Mouse (Mus musculus): ENCODE measurements around the gene Kif6.
A peak's percentile ranks its signal among the peaks of the same experiment; 100 is the strongest.

Kif6 gene

DNA sequence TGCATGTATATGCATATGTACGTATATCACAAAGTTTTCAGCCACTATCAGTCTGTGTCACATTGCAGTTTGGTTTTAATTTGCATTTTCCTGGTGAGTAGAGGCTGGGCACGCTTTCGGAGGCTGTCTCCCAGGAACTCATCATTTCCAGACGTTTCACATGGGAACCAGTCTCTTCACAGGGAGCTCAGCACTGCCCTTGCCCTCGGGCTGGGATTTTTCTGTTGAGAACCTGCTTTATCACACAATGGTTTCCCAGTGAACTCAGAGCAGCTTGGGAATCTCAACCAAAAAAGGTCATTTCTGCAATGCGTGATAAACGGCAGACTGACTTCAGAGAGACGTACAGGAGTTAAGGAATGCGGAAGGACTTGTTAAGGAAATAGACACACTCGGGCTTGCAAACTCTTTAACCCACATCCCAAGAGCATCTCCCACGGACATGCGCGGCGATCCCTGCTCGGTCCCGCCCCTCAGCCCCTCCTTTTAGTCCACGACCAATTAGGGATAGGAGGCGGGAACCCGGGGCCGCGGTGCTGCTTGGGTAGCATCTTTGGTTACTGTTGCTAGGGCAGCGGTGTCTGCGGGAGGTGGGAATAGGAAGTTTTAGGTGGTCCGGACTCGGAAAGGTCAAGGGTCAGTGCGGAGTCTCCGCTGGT lies at the start of gene Kif6:
Gene Kif6, plus strand, starts transcription at position 560 of the 659 bp plus-strand sequence.
- peak; percentile 82 to 90 for DNase-seq (ENCODE audit: inconsistent age in 2 of 2, low spot score in 1 of 2)

DNA sequence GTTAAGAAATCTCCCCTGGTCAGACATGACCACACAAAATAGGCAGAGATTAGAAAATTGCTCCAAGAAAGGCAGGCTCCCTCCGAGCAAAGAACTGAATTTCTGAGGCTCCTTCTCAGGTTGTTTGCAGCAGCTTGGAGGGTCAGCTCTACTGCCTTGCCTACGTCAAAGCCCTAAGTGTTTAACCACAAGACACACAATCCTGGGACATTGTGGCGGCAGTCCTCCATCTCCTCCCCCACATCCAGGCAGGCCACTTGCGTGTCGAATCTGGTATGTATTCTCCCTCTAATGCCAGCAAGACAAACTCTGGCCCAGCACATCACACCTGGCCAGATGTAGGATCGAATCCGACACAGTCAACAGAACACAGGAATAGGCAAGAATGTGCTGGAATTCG lies 46.2 kb upstream of the Kif6 start:
- DNase-seq (ENCODE audit: inconsistent age in 2 of 2, low spot score in 1 of 2): no peak

DNA sequence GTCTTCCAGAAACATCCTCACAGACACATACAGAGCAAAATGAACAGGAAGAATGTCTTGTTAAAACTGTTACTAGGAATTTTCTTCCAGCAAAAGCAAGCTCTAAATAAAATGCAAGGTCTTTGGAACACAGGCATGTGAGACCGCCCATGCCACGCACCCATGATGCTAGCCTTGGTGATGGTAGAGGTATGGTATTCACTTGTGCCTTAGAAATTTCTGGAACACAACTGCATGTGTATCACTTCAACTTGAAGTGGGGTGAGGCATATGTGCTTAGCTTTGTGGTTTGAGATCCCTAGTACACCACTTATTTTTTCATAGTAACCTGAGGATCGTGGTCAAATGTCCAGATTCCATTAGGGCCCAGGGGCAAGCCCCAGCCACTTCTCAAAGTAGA lies 37.6 kb upstream of the Kif6 start:
- no peak for DNase-seq (ENCODE audit: inconsistent age in 2 of 2, low spot score in 1 of 2)

DNA sequence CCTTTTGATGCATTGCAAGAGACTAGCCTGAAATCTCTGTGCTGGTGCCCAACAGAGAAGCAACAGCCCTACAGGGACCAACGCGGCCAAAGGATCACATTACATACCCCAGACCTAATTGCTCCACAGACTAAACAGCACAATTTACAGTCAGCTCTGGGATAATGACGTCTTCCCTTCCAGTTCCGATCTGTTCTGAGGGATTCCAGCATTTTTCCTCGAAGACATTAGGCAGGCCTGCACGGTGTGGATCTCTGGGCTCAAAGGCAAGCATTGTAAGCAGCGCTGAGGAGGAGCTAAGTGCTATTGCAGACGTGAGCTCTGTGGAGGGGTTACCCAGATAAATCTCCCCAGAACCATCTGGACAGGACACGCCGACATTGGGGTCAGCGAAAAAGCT lies 32.5 kb upstream of the Kif6 start:
- no peak for DNase-seq (ENCODE audit: inconsistent age in 2 of 2, low spot score in 1 of 2)

DNA sequence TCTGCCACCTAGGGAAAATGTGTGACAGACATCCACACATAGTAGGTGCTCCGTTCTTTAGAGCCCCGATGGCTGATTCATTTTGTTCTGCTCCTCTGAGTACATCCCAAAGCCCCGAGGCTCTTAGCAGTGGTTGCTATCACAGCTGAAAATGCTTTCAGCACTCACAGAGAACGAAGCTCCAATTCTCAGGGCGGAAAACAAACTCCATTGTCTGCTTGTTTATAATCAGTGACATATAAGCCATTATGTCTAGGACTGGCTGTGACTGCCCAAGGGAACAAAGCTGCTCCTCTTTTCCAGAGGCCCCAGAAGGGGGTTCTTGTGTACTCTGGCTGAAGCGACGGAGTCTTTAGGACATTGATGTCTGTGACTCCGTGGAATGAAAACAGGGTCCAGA lies 24.9 kb upstream of the Kif6 start:
- DNase-seq (ENCODE audit: inconsistent age in 2 of 2, low spot score in 1 of 2): no peak

DNA sequence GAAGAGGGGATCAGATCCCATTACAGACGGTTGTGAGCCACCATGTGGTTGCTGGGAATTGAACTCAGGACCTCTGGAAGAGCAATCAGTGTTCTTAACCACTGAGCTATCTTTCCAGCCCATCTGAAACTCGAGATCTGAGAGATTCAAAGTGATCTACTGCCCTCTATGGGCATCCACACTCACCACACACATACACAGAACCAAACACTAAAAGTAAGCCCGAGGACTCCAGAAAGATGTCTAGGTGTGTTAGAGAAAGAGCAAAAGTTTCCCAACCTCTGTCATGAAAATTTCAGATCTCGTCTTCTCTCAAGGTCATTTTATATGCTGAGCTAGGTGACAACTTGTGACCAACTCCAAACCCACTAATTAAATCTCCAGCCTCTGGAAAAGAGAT lies 9.5 kb upstream of the Kif6 start:
- DNase-seq (ENCODE audit: inconsistent age in 2 of 2, low spot score in 1 of 2): peak in 1 of 2 experiments; percentile 39

DNA sequence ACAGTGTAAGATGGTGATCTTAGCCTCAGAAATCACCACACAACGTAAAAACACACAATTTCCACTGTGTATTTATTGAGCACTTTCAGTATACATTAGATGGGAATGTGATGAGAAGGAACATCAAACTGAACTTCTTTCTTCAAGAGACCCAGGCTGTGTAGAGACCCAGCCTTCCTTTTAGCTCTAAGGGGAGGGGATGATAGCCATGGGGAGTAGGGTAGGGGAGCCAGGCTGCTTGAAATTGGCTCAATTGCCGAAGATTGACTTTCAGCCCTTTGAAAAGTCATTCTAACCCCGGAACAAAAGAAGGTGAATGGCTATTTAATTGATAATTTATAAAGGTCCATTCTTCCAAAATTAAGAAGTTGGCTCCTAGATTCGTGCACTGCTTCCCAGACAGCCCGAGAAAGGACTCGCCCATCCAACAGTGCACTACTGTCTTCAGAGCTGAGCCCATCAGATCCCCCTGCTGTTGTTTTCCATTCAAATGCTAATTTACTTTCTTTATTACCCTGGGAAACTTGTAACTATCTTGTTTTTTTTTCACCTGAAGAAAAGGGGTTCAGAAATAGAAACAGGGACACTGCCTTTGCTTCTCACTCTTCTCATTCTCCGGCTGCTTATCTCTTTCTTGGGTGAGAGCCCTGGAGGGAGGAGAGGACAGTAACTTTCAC lies 7.4 kb upstream of the Kif6 start:
- DNase-seq (ENCODE audit: inconsistent age in 2 of 2, low spot score in 1 of 2): no peak

DNA sequence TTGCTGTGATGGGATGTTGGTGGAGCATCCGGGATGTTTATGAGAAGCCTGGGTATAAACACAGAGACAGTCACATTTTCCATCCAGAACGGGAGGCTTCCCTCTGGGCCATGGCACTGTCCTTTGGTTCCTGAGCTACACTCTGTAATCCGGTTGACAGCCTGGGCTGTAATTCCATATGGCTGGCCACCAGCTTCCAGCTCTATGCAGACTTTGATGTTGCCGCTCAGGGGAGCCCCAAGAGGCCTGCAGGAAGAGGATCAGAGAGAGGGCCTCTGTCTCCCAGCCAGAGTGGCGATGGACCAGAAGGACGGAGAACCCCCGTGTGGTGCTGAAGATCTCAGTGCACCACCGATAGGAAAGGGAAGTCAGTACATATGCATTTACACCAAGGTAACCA lies 4.6 kb upstream of the Kif6 start:
- no peak for DNase-seq (ENCODE audit: inconsistent age in 2 of 2, low spot score in 1 of 2)

DNA sequence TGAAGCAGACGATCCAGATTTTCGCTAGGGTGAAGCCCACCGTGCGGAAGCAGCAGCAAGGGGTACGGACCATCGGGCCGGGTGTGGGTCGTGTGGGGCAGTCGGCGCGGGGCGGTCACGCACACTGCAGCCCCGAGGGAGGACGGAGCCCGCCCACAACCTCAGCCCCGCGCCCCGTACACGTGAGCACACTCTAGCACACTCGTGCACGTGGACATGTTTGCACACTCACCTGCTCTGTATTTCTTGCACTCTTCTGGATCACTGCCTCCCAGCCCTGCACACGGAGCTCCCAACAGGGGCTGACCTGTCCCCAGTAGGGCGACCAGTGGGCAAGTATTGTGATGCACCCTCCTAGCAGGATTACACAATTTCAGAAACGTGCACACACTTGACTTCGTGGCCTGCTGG lies 310 bp downstream of the Kif6 start:
- DNase-seq (ENCODE audit: inconsistent age in 2 of 2, low spot score in 1 of 2): no peak

DNA sequence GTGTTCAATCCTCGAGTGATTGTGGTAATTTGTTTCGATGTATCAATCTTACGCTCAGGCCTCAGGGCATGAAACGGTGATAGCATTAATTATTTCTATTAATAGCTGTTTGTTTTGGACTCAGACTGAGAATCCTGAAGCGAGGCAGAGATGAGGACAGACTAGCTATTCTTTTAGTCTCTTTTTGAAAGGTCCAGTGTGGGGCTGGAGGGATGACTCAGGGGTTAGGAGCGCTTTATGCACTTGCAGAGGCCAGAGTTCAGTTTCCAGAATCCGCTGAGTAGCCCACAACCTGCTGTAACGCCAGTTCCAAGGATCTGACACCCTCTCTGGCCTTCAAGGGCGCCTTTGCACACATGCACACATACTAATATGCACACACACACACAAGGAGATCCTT lies 9.6 kb downstream of the Kif6 start:
- DNase-seq (ENCODE audit: inconsistent age in 2 of 2, low spot score in 1 of 2): peak; percentile 46 to 65

DNA sequence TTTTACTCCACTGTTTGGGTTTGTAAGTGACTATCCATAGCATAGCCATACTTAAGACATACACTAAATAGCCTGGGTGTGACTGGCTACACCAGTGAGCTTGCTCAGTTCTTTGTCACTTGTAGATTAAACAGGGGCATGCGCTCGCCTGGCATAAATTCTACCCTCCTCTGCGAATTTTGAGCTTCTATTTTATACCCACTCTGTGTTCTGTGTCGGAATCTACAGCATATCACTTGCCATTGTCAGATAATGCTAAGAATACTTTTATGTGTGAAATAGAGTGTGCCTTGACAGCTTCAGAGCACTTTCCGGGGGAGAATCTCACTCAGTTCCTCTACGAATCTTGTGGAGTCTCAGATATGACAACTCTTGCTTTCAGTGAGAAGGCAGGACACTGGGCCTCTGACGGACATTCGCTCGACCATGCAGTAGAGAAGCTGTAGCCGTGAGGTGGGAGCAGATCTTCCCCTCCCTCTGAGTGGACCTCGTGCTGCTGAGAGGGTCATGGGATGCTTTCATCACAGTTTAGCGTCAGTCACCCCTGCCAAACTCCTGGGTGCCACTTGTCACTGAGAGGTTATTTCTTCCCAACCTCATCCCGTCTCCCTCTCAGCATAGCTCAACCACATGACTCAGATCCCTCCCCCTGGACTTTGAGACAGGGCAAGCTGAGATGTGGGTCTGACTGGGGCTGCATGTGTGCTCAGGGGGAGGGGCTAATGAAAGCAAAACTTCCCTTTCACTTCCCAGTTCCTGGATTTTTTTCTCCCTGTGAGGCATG lies 12.3 kb downstream of the Kif6 start:
- DNase-seq (ENCODE audit: inconsistent age in 2 of 2, low spot score in 1 of 2): no peak

DNA sequence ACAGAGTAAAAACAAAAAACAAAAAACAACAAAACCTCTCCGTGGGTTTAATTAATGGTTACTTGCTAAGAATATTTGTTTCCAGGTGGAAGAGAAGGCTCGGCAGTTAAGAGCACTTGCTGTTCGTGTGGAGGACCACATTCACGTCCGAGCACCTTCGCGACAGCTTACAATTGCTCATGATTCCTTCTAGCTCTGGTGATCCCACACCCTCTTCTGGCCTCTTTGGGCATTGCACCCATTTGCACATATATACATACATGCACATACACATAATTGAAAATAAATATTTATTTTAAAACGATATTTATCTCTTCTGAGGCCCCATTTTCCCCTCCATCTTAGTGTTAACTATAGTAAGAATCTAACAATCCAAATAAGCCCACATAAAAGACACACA lies 13.9 kb downstream of the Kif6 start:
- DNase-seq (ENCODE audit: inconsistent age in 2 of 2, low spot score in 1 of 2): no peak

DNA sequence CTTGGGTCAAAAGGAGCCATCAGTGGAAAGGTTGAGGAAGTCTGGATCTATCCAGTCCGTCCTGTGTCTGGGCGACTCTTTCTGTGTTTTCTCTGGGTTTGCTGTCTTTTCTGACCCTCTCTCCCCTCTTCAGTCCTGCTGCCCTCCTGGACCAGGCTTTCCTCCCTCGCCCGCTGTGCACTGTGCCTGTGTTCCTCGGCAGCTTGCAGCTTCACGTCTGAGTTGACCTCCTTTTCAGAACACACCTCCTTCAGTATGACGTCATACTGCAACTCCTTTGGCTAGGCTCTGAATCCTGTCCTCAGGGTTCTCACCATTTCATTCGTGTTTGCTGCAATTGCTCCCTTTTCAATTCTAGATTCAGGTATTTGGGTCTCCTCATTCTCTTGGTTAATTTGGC lies 18.1 kb downstream of the Kif6 start:
- DNase-seq (ENCODE audit: inconsistent age in 2 of 2, low spot score in 1 of 2): no peak

DNA sequence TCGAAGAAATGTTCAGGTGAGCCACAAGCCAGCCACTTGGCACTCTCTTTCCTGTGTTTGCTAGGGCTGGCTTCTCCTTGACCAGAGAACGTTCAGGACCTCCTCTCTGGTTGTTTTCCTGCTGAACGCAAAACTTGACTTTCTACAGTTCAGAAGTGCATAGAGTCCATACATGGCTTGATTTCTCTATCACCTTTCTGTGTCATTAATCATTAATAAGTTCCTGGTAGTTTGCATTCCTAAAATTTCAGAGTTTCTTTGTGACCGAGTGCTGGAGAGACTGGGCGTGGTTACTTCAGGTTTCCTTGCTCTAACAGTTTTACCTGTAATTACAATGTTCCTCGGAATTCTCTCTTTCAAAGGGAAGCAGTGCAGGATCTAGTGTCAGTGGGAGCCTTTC lies 27.0 kb downstream of the Kif6 start:
- DNase-seq (ENCODE audit: inconsistent age in 2 of 2, low spot score in 1 of 2): no peak

DNA sequence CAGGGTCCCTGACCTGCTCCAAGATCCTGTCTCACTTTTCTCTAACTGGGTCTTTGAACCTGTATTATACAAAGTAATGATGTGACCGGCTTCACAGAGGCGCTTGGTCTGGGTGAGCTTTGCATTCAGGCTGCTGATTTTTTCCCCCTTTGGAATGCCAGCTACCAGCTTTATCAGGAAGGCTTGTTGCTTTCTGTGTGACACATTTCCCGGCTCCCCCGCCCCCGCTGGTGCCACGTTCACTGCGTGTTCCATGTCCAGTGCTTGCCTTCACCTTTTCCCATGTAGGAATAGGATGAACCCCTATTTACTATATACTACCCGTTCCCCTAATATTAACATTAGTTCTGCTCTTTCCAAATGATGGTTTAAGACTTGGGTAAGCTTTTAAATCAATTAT lies 27.4 kb downstream of the Kif6 start:
- DNase-seq (ENCODE audit: inconsistent age in 2 of 2, low spot score in 1 of 2): no peak

DNA sequence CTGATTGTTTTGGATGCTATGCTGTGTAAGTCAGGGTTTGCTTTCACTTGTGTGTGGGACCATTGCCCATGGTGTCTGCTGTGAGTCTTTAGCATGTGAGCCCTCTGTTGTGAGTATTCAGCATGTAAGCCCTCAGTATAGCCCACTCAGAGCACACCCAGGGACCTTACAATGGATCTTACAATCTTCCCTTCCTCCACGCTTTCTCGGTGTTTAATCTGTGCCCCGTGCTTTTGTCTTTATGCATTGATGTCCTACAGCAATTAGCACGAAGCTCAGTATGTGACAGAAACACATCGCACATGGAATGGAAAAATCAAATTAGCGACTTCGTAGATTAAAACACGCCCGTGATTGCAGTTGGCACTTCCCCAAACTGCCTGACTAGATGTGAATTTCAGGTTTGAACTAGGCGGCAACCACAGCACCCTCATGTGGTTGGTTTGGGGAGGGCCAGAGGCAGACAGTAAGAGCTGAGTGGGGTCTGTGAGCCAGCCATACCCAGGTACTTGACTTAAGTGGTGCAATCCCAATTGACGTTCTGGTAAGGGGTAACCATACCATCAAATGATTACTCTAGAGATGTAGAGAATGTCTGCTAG lies 28.1 kb downstream of the Kif6 start:
- no peak for DNase-seq (ENCODE audit: inconsistent age in 2 of 2, low spot score in 1 of 2)

DNA sequence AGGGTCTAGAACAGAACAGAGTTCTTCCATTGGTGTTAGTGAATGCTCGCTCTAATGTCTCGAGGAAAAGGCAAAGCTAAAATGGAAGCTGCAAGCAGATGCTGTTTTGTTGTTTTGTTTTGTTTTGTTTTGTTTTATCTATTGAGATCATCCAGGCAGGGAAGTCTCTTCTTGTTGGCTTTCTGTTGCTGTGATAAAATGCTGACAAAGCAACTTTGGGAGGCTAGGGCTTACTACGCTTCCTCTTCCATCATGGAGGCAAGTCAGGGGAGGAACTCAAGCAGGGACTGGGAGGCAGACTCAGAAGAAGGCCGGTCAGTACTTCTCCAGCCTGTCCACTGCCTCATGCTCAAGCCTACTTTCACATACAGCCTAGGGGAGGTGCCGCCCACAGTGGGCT lies 31.3 kb downstream of the Kif6 start:
- DNase-seq (ENCODE audit: inconsistent age in 2 of 2, low spot score in 1 of 2): no peak

DNA sequence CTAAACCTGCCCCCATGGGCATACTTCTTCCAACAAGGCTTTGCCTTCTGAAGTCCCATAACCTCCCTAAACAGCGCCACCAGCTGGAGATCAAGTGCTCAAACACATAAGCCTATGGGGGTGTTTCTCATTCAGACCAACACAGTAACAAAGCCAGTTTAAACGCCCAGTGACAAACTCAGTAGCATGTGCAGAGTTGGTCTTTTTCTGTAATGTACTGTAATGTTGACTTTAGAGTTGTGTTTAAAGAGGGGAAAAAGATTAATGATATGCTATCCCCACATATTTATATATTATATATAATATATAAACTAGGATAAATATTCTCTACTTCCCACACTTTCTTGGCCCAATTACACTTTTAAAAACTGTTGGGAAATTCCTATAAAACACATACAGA lies 34.0 kb downstream of the Kif6 start:
- no peak for DNase-seq (ENCODE audit: inconsistent age in 2 of 2, low spot score in 1 of 2)

DNA sequence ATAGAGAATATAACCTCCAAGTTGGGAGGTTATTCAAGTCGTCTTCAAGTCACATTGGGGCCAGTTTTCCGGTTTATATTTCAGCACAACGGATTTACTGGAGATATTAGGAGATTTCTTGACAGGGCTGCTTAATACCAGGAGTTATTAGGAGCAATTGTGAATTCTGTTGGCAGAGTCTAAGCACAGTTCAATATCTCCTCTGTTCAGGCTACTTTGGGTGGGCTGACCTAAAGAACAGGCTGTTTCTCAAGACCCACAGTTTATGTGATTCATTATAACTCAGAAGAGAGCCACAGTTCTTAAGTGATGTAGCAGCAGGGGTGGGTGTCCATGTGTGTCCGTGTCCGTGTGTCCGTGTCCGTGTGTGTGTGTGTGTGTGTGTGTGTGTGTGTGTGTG lies 34.5 kb downstream of the Kif6 start:
- no peak for DNase-seq (ENCODE audit: inconsistent age in 2 of 2, low spot score in 1 of 2)

DNA sequence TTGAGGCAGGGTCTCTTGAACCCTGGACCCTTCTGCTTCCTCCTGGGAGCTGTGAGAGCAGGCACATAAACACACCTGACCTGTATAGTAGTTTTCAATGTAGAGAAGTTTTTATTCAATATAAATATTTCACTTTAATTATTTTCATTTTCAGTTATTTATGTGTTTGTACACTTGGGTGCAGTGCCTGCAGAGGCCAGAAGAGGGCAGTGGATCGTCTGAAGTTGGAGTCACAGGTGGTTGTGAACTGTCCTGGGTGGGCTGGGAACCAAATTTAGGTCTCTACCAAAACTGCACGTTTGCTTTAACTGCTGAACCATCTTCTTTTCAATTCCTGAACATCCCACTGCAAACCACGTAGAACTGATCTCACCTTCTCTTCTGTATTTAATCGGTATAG lies 35.4 kb downstream of the Kif6 start:
- no peak for DNase-seq (ENCODE audit: inconsistent age in 2 of 2, low spot score in 1 of 2)

DNA sequence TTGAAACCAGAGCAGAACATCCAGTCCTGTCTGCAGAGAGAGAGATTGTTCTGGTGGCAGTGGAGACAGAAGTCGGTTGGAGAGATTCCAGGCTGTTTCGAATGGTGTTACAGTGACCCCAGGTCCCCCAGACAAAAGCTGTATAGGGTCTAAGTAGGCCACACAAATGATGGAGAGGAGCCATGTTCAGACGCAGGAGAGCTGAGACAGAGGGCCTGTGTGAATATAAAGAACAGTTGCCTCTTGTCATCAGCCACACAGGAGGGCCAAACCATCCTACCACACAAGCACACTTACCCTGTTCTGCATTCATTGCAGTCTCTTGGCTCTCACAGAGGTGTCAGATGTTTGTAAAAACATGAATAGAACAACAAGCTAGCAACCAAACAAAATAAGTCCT lies 37.4 kb downstream of the Kif6 start:
- DNase-seq (ENCODE audit: inconsistent age in 2 of 2, low spot score in 1 of 2): no peak

DNA sequence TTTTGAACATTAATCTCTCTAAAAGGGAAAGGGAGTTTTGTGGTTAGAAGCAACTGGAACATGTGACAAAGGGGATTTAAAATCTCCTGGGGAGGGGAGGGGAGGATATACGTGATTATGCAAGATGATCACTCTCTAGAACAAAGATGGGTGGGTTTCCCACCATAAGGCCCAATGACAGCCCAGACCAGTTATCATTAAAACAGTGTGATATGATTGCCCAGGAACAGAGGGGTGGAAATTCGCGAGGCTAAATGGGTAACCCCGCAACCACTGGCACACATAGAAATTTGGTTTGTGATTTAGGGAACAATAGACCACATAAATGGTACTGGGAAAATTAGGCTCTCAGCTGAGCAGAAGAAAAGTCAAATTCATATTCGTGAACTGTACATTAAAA lies 37.9 kb downstream of the Kif6 start:
- no peak for DNase-seq (ENCODE audit: inconsistent age in 2 of 2, low spot score in 1 of 2)
